23 mouse cellular contexts compared by ENCODE assay signal in the genomic region with DNA sequence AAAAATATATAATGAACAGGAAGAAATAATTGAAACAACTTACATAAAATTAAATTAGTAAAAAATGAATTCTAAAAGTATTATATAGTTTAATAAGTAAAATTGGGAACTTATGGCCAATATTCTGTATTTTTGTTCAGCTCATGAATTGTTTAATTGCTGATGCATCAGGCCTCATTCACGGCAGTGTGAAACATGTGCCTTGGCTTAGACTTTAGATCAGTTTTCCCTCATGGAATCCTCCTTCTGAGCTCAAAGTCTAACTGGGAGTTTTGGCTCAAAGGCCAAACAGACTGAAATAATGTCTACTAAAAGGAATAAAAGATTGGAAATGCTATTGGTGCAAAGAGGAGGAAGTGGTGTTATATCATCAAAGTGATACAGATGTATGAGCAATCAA.
"Had no signal": no experiment of that assay in that cellular context is flagged by ENCODE, and none has a peak within 500 bp of the region (broad histone marks: within the 10 kb centered on the region; RNA-seq: fewer than 3 reads in every experiment).

No protein-coding gene starts in this region.

- H3K9me3 ChIP-seq: forebrain, embryonic 15.5 days; heart, embryonic 13.5 days; heart, embryonic 15.5 days; hindbrain, embryonic 13.5 days; hindbrain, embryonic 15.5 days; limb, embryonic 13.5 days; limb, embryonic 15.5 days; liver, embryonic 12.5 days had no signal

- H3K4me2 ChIP-seq: forebrain, embryonic 15.5 days; heart, embryonic 11.5 days; heart, embryonic 13.5 days; heart, embryonic 15.5 days; hindbrain, embryonic 13.5 days; hindbrain, embryonic 15.5 days; limb, embryonic 13.5 days; limb, embryonic 15.5 days; liver, embryonic 12.5 days had no signal

- ATAC-seq: forebrain, embryonic 15.5 days; forebrain, postnatal 0 days; hindbrain, postnatal 0 days; intestine, embryonic 16.5 days; liver, embryonic 12.5 days had no signal

- H3K4me3 ChIP-seq: forebrain, embryonic 15.5 days; heart, adult 2 months; heart, embryonic 13.5 days; heart, embryonic 15.5 days; hindbrain, embryonic 13.5 days; hindbrain, embryonic 15.5 days; limb, embryonic 13.5 days; limb, embryonic 15.5 days; liver, embryonic 12.5 days had no signal

- DNase-seq: forebrain, postnatal 0 days; gastrocnemius, postnatal 14 days; gastrocnemius, postnatal 36 days; heart, adult 11 months; heart, adult 2 months; heart, postnatal 14 days; heart, postnatal 36 days; layer of hippocampus, adult 9-11 months; layer of hippocampus, postnatal 36 days; left cerebral cortex, postnatal 4 days had no signal

- H3K27ac ChIP-seq: forebrain, embryonic 15.5 days; heart, adult 2 months; heart, embryonic 13.5 days; heart, embryonic 15.5 days; hindbrain, embryonic 13.5 days; hindbrain, embryonic 15.5 days; hindbrain, postnatal 0 days; kidney, postnatal 0 days; limb, embryonic 13.5 days; limb, embryonic 15.5 days; liver, embryonic 12.5 days; liver, embryonic 14.5 days had no signal

- H3K36me3 ChIP-seq: forebrain, embryonic 15.5 days; heart, embryonic 13.5 days; heart, embryonic 15.5 days; hindbrain, embryonic 13.5 days; hindbrain, embryonic 15.5 days; limb, embryonic 13.5 days; limb, embryonic 15.5 days; liver, embryonic 12.5 days had no signal

- H3K9ac ChIP-seq: forebrain, embryonic 15.5 days; forebrain, postnatal 0 days; heart, embryonic 13.5 days; heart, embryonic 15.5 days; hindbrain, embryonic 13.5 days; hindbrain, embryonic 15.5 days; limb, embryonic 13.5 days; limb, embryonic 15.5 days; liver, embryonic 12.5 days; liver, embryonic 14.5 days had no signal
